Mouse (Mus musculus) E14TG2a.4 (cell line): ENCODE measurements around the gene Anp32a.

ENCODE experiments used
- H3K27me3 ChIP-seq: 2 replicates; pipeline ENCODE4 v1.6.1; 2014; ENCODE audit warnings: low read length, control low read depth; ENCODE audit not compliant: insufficient read depth
- H3K36me3 ChIP-seq: 2 replicates; pipeline ENCODE4 v1.6.1; 2014; ENCODE audit warnings: low read length, control low read depth; ENCODE audit not compliant: insufficient read depth
- H3K4me1 ChIP-seq: replicated peaks from 2 replicates; pipeline ENCODE4 v1.6.1; 2014; ENCODE audit warnings: low read depth, low read length, control low read depth
- H3K4me3 ChIP-seq: replicated peaks from 2 replicates; pipeline ENCODE4 v1.5.1; 2014; ENCODE audit warnings: mild to moderate bottlenecking, low read length
- H3K9me3 ChIP-seq: 2 replicates; pipeline ENCODE4 v1.6.1; 2014; ENCODE audit warnings: low read length, control low read depth
- CTCF ChIP-seq: conservative IDR thresholded peaks from 2 replicates; pipeline ENCODE4 v1.5.1; 2014; ENCODE audit warnings: low read length
- NANOG ChIP-seq: IDR thresholded peaks from 2 replicates; pipeline ENCODE4 v1.6.1; 2014; ENCODE audit warnings: borderline replicate concordance, low read length, mixed read lengths
- POU5F1 ChIP-seq: IDR thresholded peaks from 2 replicates; pipeline ENCODE4 v1.6.1; 2014; ENCODE audit warnings: low read length, borderline replicate concordance

Gene Anp32a

GRCm38 (mm10) chr9:62421911-62422310, 80.8 kb downstream of the Anp32a start:
- H3K9me3 ChIP-seq = peaks cover 3% of the 10 kb centered on the region; the same call in 1 of the 2 replicates
- peaks cover 43% of the 10 kb centered on the region for H3K4me1 ChIP-seq
- no peak overlapping the region for H3K4me3 ChIP-seq
- H3K36me3 ChIP-seq = 0 out of 2 replicates have a peak, but pooled peaks cover 3% of the 10 kb centered on the region
- no peak for TF ChIP-seq CTCF
- TF ChIP-seq NANOG = no peak
- no peak for TF ChIP-seq POU5F1
- H3K27me3 ChIP-seq = no peaks in the 10 kb centered on the region; the same call in 1 of the 2 replicates

- peaks cover 45% of the 10 kb centered on the region for H3K4me1 ChIP-seq
- H3K27me3 ChIP-seq = no peaks in the 10 kb centered on the region; the same call in 1 of the 2 replicates
- peaks cover 3% of the 10 kb centered on the region; the same call in 1 of the 2 replicates for H3K9me3 ChIP-seq
- no peak overlapping the region for H3K4me3 ChIP-seq
- peaks cover 10% of the 10 kb centered on the region for H3K36me3 ChIP-seq
- TF ChIP-seq CTCF (no peak), POU5F1 (no peak), NANOG (no peak)
Observed at GRCm38 (mm10) chr9:62422926-62423325, 81.8 kb downstream of the Anp32a start.

GRCm38 (mm10) chr9:62423871-62424270, 82.8 kb downstream of the Anp32a start:
- Histone ChIP-seq H3K4me3 (no peak overlapping the region), H3K27me3 (no peaks in the 10 kb centered on the region; the same call in 1 of the 2 replicates), H3K4me1 (peaks cover 45% of the 10 kb centered on the region), H3K36me3 (peaks cover 18% of the 10 kb centered on the region), H3K9me3 (no peaks in the 10 kb centered on the region)
- TF ChIP-seq NANOG = no peak
- TF ChIP-seq POU5F1 = no peak
- TF ChIP-seq CTCF = no peak

DNA sequence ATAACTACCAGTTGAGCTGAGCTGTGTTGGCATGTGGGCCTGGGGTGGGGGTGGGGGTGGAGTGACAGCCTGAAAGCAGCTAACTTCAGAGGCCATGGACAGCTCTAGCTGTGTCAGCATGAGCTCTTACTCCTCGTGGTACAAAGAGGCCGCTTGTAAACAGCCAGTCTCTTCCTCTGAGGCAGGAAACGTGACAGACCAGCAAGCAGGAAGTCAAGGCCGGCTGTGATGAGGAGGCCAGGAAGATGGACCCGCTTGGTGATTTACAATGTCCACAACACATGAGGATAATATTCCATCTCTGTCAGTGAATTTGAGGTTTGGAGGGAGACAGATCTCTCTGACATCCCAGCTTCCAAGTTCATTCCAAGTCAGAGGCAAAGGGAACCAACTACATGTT, 84.2 kb downstream of the Anp32a start:
- Histone ChIP-seq H3K4me1 (peaks cover 32% of the 10 kb centered on the region), H3K36me3 (peaks cover 24% of the 10 kb centered on the region), H3K27me3 (no peaks in the 10 kb centered on the region; the same call in 1 of the 2 replicates), H3K9me3 (no peaks in the 10 kb centered on the region), H3K4me3 (no peak overlapping the region)
- TF ChIP-seq NANOG (no peak), CTCF (no peak), POU5F1 (no peak)

DNA sequence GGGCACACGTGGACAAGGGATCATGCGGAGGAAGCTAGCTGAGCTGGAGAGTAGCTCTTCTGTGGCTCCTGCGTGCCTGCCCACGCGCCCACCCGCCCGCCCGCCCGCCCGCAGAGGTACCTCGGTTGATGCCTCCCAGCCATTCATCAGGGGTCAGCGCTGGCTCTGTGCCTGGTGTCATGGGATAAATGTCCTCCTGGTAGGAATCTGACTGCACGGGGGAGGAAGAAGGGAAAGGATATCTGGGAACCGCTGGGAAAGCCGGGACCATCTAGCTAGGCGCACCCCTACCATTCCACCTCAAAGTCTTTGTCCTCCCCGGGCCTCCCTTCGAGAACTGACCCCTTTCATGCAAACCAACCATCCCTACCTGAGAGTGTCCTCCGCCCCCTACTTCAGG, 84.9 kb downstream of the Anp32a start:
- Histone ChIP-seq H3K4me1 (peaks cover 29% of the 10 kb centered on the region), H3K4me3 (0 out of 2 replicates have a peak overlapping the region, but pooled peaks have one; percentile 11), H3K27me3 (no peaks in the 10 kb centered on the region; the same call in 1 of the 2 replicates), H3K9me3 (no peaks in the 10 kb centered on the region), H3K36me3 (peaks cover 24% of the 10 kb centered on the region)
- TF ChIP-seq POU5F1 = no peak
- TF ChIP-seq CTCF = no peak
- no peak for TF ChIP-seq NANOG

- Histone ChIP-seq H3K9me3 (no peaks in the 10 kb centered on the region), H3K4me1 (peaks cover 31% of the 10 kb centered on the region)
Observed at GRCm38 (mm10) chr9:62426531-62426930, 85.4 kb downstream of the Anp32a start.

DNA sequence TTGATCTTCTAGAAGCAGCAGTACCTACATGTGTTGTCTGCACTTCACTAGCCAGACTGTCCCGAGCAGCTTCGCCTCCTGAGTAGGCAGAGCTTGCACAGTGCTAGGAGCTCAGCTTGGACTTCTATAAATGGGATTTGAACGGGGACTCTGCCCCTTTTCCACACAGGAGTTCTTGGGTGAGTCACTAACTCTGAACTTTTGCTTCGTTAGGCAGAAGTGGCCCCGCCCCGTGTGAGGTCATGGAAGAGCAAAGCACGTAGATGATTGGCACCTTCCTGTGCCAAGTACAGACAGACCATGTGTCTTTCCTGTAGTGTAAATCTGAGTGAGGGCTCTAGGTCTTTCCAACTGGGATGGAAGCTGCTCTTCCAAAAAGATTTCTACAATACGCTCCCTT, 85.9 kb downstream of the Anp32a start:
- no peaks in the 10 kb centered on the region for H3K9me3 ChIP-seq
- no peak overlapping the region for H3K4me3 ChIP-seq
- peaks cover 35% of the 10 kb centered on the region for H3K4me1 ChIP-seq
- H3K27me3 ChIP-seq = no peaks in the 10 kb centered on the region; the same call in 1 of the 2 replicates
- peaks cover 24% of the 10 kb centered on the region for H3K36me3 ChIP-seq
- no peak for TF ChIP-seq CTCF
- TF ChIP-seq POU5F1 = no peak
- TF ChIP-seq NANOG = no peak

More at GRCm38 (mm10) chr9:62426531-62426930, 85.4 kb downstream of the Anp32a start:
- Histone ChIP-seq H3K27me3 (no peaks in the 10 kb centered on the region; the same call in 1 of the 2 replicates), H3K4me3 (0 out of 2 replicates have a peak overlapping the region, but pooled peaks have one; percentile 11), H3K36me3 (peaks cover 24% of the 10 kb centered on the region)
- no peak for TF ChIP-seq CTCF
- TF ChIP-seq POU5F1 = no peak
- TF ChIP-seq NANOG = no peak
